Mouse (Mus musculus): Measurements from ENCODE around the gene Fhit.

Fhit gene

DNA sequence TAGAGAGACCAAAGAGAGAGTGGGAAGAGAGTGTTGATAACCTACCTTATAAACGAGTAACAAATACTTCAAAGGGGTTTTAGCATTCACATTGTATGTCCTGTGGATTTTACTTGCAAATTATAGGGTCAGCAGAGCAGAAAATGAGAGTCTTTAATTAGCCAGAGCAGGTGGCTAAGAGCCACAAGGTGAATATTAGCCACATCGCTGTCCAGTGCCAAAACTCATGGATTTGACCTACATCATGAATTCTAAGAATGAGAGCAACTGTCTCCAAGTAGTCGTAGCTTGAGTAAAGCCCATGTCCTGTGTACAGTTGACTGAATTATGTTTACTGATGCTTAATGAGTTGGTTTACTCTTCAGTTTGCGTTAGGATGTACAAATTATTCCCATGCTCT is 1039.7 kb downstream of the Fhit start:
- no peak for DNase-seq

DNA sequence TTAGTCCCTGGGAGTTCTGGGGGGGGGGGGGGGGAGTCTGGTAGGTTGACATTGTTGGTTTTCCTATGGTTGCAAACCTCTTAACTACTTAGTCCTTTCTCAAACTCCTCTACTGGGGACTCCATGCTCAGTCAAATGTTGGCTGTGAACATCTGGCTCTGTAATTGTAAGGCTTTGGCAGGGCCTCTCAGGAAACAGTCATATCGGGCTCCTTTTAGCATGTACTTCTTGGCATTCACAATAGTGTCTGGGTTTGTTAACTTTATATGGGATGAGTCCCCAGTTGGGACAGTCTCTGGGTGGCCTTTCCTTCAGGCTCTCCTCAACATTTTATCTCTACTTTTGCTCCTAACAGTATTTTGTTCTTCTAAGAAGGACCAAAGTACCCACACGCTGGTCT is 1065.6 kb downstream of the Fhit start:
- no peak for DNase-seq

DNA sequence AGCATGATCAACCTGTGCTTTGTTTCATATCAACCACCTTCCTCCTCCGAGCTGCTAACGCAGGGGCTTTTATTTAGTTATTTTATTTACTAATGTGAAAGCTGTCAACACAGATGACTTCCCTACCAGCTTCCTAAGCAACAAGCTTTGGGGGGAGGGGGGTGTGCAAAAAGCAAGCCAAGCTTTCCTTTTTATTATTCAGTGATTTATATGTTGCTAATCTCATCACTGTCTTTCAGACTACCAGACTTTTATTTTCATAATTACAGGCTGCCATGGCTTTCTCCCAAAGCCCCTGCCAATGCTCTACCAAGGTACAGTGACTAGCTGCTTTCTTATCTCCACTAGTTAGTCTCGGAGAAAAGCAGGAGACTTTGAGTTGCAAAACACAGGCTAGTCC is 1082.8 kb downstream of the Fhit start:
- no peak for DNase-seq

DNA sequence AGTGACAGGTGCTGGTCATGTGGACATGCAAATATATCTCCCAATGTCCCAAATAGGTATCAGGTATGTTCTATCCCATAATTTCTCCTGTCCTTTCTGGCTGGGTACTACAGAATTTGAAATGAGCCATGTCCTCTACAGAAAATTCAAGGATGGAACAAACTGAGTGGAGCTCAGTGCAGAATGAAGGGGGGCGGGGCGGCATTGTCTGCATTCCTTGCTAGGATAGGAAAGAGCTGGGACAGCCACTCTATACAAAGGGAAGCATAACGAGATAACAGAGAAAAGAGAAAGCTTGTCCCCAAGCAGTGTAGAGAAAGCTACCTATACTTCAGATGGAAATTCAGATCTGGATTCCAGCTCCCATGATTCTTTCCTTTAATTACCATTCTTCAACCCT is 1111.9 kb downstream of the Fhit start:
- DNase-seq: no peak

DNA sequence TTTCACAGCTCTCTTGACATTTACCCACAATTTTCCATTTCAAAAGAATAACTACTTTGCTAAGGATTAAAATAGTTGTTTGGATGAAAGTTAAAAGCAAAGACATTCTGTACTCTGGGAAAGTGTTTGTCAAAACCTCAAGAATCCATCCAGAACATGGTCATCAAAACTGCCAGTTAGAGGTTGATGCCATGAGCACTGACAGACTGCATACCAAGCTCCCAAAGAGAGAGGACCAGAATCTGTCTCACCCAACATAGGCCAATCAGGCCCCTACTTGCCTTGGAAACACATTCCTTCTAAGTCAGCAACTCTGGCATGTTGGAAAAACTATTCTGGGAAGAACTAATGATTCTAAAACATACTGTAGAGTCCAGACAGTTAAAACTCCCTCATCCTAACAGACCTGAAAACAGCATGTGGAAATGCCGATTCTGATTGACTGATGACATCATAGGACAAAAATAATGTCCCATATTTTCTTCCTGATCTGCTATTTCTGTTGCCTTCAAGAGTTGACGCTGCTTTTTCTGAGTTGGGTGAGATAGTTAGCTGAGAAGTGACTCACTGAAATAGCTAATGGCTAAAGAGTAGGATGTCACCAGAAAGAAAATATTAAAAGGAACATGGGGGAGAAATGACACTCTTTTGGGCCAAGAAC is 1114.6 kb downstream of the Fhit start:
- DNase-seq: no peak

DNA sequence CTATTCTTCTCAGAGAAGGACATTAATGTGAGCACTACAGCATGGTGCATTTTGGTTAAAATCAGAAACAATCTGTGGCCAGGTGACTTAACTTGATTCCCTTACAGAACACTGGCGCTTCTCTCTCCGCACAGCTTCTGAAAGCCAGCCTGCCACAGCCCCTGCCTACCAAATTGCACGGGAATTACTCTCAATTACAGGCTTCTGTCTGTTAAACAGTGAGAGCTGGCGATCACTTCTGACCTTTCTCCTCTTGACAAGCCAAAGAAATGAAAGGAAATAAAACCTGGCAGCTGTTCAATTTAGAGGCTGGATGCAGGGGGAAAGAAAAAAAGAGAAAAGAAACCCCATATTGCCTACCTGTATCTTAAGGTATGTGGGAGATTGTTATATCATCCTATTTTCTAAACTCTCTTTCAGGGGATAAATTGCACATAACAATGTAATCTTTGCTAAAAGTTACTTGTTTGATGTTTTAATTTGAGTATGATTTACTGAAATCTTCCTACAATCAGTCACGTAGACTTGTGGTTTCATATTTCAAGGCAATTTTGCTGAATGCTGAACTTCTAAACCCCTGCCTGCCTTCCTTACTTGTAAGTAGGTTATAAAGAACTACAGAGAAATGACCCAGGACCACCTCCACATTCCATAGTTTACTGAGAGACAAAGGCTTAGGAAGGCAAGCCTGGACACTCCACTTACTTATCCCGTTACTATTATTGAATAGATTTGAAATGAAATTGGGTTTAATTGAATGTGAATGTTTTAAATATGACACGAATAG is 1115.3 kb downstream of the Fhit start:
- DNase-seq: no peak

DNA sequence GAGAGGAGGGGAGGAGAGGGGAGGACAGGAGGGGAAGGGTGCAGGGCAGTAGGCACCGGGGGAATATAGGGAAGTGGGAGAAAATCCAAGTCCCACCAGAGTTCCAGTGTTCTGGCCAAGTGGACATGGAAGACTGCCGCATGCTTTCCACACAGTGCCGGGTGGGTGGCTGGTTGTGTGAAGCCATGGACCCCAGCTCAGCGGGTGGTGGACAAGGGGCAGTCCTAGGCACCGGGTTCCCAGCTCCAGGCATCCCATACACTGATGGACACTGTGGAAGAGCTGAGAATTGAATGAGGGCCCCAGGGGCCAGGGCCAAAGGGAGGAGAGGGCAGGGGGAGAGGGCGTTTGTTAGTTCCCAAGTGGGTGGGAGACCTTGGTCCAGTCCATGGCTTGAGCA is 1123.8 kb downstream of the Fhit start:
- no peak for DNase-seq

DNA sequence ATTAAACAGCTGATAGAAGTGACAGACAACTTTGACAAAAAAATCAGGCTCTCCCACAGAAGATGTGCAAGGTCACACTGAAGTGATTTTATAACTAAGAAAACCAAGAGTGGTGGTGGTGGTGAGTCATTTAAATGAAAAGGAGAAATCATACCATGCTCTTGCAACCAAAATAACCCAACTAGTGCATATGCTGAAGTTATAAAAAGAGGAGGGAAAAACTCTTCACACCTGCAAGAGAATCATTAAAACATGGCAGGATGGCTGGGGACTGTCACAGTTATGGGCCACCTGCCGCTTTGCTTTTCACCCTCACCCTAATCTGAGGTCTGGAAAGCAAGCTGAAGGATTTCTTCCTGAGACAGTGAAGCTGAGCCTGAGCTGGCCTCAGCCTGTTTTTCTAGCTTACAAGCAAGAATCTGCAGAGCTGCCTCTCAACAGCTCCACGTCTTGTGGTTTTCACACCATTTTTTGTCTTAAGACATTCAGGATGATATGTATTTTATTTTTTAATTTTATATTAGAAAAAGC is 1125.1 kb downstream of the Fhit start:
- no peak for DNase-seq

DNA sequence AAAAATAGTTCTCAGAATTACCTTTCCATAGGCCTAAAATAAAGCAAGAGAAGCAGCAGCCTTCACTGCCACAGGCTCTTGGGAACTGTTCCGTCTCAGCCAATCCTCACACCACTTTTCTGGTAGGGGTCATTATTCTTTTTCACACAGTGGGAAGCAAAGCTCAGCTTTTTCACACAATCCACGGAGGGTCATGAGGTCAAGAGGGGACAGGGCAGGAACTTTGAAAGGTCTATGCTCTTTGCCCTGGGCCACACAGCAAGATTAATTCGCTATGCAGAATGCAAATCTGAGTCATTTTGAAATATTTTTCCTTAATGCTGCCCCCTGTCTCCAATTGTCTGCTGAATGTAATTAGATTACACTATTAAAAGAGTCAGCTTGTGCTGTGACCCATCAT is 1126.2 kb downstream of the Fhit start:
- DNase-seq: no peak

DNA sequence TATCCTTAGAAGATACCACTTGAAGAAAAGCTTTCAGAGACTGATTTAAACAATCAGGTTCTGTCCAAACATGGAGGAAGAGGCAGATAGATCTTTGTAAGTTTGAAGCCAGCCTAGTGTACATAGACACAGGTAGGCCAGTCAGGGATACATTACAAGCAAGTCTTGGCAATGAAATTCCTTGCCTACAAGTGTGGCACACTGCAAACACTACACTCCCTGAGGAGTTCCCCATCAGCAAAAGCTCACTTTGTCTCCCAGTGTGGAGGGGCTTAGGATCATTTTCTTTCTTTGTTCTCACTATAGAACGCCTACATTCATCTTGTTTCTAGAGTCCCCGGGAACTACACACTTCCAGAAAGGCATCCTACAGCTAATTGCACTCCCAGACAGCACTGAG is 1126.6 kb downstream of the Fhit start:
- no peak for DNase-seq

DNA sequence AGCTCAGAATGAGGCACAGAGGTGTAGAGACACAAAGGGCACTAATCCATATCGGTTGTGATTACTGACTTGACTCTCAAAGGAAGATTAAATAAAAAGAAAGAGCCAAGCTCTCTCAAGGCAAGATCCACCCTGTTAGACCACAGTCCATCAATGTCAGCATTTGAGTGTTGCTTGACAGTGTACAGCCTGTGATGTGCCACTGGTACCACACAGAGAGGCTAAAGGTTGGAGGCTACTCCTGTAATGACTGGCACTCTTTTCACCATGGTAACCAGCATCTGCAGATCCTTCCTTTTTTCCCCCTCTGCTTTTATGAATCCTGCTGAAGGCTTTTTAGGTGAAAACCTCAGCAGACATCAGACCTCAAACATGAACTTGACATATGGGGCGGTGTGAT is 1138.5 kb downstream of the Fhit start:
- no peak for DNase-seq

DNA sequence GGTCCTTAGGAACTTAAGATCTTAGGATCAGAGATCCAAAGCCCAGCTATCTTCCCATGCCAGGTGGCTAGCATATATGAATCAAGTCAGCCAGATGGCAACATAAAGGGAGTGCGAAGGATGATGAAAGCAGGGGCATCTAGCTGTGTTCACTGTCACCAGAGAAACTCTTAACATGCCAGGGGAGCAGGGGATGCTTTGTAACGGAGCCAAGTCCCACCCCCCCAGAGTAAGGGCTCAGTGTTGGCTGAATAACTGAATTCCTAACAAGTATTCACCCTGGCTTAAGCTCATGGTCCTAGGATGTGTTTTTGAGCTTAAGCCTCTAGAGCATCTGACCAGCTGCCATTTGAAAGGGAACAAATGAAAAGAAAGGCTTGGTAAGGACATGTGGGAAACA is 1139.5 kb downstream of the Fhit start:
- DNase-seq: no peak

DNA sequence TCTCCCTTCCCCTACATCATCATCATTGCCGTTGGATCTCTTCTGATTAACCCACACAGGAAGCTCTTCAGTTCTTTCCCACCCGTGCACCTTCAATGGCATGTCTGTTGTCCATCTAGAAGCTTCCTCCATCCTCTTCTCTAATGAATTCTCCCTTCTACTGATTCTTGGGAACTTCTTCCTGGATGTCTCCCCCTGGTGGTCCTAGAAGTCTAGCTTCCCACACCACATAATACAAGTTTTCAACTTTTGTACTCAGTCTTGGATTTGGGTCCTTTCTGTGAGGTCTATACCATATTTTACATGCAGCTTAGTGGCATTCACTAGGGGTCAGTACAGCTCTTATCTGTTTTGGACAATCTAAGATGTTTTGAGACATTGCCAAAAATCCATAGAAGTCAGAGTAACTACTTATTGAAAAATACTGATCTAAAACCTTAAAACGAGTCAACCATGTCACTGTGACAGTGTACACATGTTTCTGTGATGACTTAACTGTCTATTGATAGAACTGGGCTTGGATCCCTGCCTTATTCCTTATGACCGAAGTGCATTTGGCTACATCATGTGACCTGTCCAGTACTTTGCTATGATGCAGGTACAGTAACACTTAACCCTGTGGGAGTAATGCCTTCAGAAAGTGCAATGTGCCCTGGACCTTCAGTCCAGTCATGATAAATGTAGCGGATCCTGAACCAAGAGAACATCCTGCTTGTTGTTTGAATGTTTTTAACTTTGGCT is 1141.3 kb downstream of the Fhit start:
- DNase-seq: no peak

DNA sequence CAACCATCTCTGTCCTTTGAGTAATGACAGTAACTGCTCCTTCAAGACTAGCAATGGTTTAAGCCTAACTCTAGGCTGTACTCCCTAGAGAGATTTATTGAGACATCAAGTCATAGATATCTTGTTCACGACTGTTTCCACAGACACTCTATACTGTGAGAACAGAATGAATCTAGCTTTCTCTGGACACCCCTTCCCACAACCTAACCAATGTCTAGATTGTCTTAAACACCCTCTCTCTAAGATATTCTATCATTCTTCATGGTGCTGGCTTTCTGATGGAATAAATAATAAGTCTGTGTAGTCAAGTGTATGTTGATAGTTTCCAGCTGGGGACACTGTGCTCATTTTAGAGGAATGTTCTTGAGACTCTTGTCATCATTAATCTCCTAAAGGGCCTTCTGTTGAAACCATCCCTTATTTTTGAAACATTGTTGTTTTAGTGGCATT is 1148.0 kb downstream of the Fhit start:
- no peak for DNase-seq

DNA sequence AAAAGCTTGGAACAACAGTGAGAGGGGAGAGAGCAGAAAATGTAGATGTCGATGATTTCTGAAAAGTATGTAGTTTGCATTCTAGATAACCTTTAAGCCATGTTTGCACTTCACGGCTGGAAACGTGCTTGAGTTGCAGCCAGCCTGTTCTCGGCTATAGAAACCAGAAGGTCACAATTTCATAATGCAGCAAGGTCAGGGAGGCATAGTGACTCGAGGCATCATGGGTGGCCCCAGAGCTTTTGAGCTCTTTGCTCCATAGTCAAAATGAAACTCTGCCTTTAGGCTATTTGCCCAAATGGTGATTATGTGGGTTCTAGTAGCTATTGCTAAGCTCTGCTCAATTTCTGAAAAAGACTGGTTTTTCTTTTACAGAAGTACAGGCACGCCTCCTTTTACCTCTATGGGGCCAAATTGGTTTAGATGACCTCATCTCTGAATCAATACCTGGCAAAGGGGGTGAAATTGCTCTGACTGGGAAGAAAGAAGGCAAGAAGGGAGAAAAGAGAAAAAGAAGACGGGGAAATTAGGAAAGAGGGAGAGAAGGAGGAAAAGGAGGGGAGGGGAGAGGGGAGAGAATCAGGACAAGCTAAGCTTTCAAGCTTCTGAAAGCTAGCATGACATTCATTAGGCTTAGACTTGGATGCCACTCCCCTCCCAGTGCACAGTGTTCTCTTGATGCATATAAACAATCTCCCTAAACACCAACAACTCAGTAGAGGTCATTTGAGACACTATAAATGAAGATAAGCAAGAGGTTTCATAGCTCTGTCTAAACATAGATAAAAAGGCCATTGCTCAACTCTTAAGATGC is 1148.6 kb downstream of the Fhit start:
- no peak for DNase-seq

DNA sequence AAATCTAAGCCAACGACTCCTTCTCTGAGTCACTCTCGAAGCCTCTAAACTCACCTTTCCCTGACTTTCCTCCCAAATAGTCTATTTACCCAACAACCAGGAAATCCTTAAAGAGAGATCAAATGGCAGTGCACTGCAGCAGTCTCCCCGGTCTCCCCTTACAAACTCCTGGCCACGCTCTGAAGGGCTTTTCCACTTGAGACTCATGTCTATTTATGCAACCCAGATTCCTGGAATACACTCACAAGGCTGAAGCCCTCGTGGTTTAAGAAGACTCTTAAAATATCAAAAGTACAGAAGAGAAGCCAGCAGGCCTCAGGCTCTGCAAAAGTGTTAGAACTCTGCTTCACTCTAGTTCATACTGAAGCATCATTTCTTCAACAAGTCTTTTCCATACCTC is 1155.6 kb downstream of the Fhit start:
- DNase-seq: no peak

DNA sequence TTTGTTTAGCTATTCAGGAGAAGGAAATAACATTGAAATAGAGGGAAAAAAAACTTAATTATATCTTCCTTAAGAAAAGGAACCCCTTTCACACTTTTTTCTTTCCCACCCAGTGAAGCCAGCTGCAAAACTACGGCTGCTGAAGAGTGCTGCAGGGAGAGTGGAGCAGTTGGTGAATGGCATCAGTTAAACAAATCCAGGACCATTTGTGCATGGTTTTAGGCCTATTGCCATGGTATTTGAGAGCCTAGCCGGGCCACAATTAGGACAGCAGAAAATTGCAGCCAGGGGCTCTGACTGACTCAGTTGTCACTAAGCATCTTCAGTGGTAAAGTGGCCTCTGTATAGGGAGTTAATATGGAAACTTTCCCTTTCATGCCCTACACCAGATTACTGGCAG is 1158.0 kb downstream of the Fhit start:
- DNase-seq: no peak

DNA sequence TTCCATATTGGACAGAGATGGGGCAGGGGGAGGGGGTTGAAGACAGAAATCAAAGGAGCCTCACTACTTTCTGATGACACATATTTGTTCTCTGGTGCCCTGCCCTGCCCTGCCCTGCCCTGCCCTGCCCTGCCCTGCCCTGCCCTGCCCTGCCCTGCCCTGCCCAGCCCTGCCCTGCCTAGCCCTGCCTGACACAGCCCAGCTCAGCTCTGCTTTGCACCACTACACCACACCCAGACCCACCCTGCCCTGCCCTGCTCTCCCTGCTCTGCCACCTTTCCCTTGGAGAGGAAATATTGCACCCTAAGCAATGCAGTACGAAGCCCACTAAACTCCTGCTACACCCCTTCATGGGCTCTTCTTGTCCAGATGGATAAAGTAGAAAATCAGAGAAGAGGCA is 1171.2 kb downstream of the Fhit start:
- DNase-seq: no peak

DNA sequence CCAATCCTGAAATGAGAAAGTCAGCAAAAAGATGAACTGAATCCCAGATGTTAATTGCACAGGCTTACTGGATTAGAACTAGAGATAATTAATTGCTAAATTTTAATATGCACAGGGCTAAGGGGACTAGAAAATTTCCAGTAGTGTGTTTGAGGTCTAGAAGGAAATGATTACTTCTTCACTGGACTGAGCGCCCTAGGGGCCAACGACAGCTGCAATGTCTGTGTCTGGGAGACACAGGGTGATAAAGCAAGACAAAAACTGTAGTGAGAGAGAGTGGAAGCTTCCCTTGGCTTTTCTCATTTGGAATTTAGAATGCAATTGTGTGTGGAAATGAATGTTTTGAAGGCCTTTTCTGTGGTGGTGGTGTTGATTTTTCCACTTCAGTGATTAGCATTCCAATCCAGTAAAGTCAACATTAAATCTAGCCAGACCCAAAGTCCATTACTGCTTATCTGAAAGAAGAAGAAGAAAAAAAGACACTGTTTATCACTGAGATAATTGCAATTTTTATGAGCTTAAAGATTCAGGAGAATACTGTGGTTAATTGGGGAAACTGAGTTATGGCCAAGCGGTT is 1184.8 kb downstream of the Fhit start:
- no peak for DNase-seq

DNA sequence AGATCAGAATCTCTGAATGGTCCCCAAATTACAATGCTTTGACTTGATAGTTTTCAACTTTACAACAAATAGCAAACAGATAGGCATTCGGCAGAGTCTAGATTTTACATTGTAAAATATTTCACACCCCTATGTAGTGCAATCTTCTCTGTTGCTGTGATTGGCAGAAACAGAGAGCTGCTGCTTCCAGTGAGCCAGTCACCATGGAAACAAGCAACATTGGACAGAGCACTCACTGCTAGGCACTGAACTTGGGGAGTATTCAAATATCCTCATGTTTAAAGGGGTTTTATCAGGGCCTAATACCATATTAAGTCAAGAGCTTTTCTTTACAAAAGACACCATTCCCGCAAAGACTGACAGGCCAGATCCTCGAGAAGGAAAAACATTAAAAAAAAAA is 1187.4 kb downstream of the Fhit start:
- no peak for DNase-seq

DNA sequence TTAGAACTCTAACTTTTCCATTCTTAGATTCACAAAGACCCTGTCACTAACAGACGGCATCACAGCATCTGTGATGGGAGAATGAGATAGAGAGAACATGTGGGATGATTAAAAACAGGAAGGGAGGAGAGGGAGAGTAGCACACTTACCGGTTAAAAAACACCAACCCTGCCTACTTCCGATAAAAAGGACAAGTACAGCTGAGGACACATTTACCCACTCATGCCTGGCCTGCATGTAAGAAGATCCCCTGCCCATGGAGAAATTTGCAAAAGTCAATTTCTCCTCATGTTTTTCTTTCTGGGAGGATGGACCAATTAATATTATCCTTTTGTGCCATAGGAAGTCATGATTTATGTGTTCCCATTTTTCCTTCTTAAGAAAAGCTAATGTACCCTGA is 1198.0 kb downstream of the Fhit start:
- no peak for DNase-seq

DNA sequence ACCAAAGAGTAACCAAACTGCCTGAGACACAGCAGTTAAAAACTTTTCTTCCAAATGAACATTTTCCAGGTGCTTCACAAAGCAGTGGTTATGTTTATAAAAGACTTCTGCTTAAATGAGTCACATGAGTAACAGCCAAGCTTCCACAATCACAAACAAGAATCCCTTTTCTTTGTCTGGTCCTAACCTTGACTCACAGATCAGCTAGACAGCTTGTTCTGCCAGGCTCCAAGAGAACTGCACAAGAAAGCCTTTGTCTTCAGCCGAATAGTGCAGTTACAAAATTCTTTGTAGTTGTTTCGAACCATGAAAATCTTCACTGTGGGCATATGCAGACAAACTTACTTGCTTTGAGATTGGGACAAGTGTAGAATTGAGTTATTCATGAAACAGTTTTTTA is 1201.4 kb downstream of the Fhit start:
- DNase-seq: no peak

DNA sequence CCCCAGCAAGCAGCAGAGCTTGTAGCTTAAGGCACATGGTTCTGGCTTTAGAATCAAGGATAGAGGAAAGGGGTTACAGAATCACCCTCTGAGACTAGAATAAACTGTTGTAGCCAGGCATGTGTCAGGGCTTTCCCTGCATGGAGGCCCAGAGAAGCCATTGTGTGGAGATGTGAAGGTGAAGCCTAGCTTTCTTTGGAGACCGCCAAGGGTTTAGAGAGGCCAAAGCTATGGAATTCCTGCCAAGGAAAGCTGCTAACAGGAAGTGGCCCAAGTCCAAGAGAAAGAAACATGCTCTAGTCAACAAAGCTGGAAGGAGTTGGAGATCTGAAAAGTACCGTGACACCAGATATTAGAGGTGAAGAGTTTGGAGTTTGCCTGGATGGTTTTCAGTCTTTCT is 1262.3 kb downstream of the Fhit start:
- no peak for DNase-seq
